Mouse (Mus musculus) thymus, adult 2 months (tissue): Measurements from ENCODE around the gene Cers3.

ENCODE experiments used
- CTCF ChIP-seq: fragments of 200-500 bp; IDR thresholded peaks from 2 replicates; pipeline ENCODE4 v1.5.1; 2012; ENCODE audit warnings: mild to moderate bottlenecking, control low read depth, low read length, moderate library complexity, borderline replicate concordance; ENCODE audit not compliant: control insufficient read depth, poor library complexity, insufficient read depth; ENCODE audit errors: extremely low read depth
- POLR2A ChIP-seq: fragments of 200-500 bp; IDR thresholded peaks from 2 replicates; pipeline ENCODE4 v1.6.1; 2012; ENCODE audit warnings: mild to moderate bottlenecking, low read length, control low read depth, moderate library complexity; ENCODE audit not compliant: control insufficient read depth, poor library complexity, insufficient read depth; ENCODE audit errors: extremely low read depth

DNA sequence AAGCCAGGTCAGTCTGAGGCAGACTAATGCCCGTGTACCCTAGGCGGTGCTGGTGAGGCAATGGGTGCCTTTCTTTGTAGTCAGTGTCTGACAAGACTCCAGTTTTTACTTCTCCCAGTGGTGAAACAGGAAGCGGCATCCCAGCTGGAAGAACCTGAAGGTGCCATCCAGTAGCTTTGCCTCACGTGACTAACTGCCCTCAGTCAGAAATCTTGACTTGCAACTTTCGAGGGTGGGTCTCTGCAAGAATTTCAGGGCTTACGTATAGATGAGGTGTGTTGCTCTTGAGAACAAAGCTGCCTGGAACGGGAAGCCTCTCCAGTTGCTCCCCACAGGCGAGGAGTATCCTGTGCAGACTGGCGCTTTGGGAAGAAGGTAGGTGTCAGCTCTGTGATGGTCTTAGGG lies at the start of gene Cers3:
- no peak for TF ChIP-seq CTCF
- no peak for TF ChIP-seq POLR2A
